Mouse (Mus musculus) retina, embryonic 14.5 days (tissue): ENCODE measurements around the gene Kcnn3.

Source experiments
- DNase-seq: peaks from one replicate; pipeline ENCODE4 v3.0.0-alpha.2; 2015; ENCODE audit warnings: low spot score

Kcnn3 gene

DNA sequence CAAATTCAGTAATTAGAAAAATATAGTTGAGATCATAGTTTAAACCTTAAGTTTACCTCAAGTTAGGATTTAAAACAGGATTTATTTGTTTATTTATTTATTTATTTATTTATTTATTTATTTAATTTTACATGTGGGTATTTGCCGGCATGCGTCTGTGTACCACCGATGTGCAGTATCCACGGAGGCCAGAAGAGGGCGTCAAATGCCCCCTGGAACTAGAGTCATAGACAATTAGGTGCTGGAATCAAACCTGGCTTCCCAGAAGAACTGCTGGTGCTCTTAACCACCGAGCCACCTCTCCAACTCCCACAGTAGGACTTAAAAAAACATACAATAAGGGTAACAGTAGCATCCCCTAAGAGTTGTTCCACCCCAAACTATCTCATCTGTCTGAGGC, 96.9 kb downstream of the Kcnn3 start:
- no peak for DNase-seq

DNA sequence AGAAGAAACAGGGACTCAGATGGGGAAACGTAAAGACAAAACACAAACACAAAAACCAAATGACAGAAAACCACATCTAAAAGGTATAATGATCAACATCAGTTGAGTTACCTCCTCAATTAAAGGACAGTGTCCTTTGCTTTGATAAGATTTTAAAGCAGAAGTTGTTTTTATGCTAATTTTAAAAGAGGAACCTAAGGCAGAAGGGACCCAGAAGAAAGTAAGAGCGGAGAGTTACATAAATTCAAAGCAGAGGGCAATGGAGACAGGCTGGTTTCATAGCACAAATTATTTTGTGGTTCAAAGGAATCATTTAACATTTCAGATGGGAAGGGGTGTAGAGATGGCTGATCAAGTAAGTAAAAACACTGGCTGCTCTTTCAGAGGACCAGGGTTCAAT, 97.4 kb downstream of the Kcnn3 start:
- no peak for DNase-seq

DNA sequence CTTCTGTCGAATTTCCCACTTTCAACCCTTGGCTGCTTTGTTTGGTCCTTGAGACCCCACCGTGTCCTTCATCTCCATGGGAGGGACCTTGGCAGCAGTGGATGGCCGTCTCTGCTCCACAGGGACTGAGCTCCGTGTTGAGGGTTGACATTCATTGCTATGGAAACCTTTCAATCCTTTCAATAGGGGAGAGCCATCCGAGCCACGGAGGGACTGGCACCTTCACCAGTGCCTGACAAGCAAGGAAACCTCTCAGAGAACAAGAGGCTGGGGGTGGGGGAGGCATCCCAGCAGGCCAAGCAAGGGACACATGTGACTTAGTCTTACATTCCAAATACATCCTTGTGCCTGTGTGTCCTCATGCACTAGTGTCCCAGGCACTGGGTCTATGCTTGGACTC, 102.9 kb downstream of the Kcnn3 start:
- no peak for DNase-seq

DNA sequence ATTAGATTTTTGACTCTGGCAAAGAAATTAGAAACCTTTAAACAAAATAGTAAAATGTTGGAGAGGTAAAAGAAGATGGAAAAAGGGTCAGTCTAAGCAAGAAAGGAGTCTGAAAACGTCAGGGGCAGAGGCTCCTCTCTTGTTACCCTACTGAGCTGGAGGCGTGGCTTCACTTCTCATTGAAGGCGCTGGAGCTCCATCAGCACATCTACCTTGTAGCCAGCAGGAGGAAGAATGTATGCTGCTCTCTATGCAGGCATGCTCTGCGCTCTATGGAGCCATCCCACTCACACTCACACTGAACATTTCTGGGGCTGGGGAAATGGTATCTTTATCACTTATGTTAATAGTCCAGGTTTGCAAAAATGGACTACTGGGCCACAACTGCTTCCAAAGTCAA, 103.6 kb downstream of the Kcnn3 start:
- no peak for DNase-seq

DNA sequence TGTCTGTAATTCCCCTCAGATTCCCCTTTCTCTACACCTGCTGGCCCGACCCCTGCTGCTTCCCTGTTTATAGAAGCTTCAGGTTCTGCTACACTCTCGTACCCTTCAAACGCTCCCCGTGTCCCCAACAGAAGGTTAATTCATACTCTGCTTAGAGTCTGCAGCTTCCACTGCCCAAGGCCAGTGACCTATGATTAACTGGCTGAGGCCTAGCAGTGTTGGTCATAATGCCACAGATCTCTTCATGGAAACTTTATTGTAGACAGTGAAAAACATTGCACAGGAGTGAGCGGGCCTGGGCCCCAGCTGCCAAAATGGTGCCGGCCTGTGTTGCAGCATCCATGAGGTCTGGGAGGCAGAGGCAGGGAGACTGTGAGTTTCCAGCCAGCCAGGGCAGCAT, 104.0 kb downstream of the Kcnn3 start:
- no peak for DNase-seq

DNA sequence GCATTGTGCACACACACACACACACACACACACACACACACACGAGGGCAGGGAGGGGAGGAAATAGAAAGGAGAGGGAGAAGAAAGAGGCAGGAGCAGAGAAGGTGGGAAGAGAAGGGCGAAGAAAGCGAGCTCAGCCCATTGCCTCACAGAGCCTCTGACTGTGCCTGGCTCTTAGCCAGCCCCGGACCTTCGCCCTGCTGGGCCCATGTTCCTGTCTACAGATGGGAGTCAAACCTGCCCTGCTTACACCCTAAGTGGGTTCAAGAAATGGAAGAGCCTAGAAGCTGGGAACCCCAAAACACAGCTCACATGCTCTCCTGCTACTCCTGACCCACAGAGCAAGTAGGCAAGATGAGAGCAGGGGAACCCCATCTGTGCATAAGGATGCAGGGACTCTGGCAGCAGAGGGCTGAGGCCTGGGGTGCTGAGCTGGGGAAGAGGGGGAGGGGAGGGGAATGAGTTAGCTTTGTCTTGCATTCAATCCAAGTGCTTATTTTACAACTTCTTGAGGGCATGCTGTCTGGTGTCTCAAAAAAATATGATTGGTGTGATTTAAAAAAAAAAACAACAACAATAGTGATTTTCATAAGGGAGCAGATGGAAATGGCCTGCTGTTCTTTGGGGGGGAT, 105.0 kb downstream of the Kcnn3 start:
- no peak for DNase-seq

DNA sequence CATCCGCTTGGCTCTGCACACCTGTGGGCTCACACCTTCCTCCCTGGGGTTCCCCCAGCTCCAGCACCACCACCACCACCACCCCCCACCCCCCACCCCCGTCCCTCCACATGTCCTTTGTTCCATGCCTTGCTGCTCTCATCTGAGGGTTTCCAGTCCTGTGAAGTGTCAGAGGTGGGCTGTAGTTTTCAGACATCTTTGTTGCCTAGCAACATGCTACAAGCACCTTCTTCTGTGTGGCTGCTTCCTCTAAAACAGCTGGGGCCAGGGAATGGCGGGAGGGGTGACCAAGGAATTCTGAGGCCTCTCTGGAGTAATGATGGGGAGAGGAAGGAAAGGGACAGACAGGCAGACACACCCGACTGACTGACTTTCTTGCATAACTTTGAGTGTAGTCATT, 106.6 kb downstream of the Kcnn3 start:
- DNase-seq: no peak

DNA sequence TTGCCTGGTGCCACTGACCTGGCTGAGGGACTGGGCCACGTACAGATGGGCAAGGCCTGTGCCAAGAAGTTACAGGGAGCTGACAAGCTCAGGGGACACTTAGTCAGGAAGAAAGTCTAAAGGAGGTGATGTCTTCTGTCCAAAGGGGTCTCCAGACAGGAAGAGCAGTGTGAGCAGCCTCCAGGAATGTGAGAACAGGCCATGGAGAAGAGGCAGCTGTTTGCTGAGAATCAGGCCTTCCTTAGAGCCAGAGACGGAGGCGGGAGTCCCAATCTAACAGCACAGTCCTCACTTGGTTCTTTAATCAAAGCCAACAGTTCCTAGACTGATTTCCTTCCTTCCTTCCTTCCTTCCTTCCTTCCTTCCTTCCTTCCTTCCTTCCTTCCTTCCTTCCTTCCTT, 109.8 kb downstream of the Kcnn3 start:
- no peak for DNase-seq

DNA sequence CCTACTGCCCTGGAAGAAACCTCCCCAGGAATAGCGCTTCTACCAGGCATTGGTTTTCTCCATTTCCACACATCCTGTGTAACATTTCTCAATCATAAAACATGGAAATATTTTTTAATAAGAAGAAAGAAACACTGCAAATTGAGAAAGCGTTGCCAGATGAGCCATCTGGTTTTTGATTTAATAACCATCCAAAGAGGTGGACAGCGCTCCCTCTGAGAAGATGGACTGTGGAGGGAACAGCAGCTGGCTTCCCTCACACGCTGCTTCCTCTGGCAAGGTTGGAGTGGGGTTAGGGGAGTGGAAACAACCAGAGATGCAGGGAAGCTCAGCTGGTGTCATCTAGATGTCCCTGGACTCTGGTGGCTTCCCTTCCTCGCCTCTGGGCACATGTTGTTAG, 111.8 kb downstream of the Kcnn3 start:
- DNase-seq: no peak

DNA sequence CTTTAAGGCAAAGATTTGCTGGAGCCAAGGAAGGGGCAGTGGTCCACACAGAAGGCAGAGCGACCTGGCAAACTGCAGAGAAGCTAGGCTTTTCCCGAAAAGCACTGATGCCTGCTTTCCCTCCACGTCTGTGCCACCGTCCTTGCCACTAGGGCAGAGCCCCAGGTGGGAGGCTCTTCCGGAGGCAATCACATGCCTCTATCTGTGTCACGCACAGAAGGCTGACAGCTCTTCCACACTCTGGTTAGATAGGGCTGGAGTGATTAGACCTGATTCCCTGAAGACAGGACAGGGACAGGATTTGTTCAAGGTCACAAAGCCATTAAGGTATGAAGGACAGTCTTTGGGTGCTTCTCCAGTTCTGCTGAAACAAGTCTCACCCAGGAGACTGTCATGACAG, 113.6 kb downstream of the Kcnn3 start:
- DNase-seq: no peak

DNA sequence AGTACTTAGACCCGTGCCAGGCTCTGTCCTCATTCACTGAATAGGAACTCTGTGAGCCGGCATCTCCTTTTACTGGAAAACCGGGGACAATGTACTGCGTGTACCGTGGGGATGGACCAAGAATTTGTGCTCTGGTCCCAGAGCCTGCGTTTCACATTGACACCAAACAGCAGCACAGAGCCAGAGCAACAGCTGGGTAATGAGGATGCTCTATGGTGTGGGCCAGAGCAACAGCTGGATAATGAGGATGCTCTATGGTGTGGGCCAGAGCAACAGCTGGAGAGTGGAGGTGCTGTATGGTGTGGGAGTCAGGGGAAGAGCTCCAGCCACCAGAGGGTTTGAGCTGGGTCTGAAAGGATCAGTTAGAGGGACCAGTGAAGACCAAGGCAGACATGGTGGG, 114.0 kb downstream of the Kcnn3 start:
- DNase-seq: no peak

DNA sequence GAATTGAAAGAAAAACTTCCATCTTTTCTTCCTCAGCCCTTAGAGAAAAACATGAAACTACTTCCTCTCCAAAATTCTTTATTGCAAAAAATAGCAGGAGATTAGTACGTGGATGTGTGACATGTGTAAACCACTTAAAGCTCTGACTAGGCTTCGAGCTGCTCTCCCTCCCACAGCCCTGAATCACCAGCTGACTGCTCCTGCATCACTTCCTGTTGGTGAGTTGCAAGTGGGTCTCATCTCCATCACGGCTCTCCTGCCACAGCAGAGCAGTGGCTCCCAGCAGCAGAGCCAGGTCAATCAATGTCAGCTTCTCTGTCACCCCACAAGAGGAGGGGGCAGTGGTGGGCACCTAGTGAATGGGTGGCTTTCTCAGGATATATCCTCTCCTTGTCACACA, 120.8 kb downstream of the Kcnn3 start:
- DNase-seq: no peak

DNA sequence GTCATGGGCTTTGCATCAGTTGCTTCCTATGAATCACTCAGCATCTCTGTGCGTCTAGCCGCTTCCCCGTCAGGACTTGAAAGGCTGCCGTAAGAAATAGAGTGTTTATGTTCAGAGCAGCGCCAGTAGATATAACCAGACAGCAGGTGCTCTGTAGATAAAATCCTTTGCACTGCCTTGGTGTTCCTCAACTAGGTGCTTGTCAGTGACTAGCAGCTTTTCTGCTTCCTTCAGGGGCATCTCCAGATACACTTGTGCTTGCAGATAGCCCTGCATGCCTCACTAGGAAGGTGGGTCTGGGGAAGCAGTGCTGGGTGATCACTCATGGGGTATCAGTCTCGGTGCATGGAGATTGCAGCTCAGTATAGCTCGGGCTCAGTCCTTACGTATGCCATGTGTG, 123.4 kb downstream of the Kcnn3 start:
- no peak for DNase-seq

DNA sequence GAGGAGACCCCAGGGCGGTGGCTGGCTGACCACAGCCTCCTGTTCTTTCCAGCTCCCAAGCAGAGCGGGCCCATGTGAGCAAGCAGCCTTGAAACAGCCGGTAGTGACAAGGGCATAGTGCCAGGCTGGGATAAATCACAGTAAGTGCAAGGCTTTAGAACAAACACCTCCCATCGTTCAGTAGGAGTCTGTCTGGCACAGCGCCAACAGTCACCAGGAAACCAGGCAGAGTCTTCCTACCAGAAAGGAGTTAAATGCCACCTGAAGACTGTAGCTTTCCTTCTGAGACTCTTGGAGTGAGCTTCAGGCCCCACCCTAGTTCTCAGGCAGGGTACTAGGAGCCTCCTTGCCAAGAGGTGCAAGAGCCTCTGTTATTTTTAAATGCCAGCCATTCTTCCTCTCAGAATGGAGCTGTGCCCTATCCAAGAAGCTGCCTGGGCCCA, 126.9 kb downstream of the Kcnn3 start:
- no peak for DNase-seq

DNA sequence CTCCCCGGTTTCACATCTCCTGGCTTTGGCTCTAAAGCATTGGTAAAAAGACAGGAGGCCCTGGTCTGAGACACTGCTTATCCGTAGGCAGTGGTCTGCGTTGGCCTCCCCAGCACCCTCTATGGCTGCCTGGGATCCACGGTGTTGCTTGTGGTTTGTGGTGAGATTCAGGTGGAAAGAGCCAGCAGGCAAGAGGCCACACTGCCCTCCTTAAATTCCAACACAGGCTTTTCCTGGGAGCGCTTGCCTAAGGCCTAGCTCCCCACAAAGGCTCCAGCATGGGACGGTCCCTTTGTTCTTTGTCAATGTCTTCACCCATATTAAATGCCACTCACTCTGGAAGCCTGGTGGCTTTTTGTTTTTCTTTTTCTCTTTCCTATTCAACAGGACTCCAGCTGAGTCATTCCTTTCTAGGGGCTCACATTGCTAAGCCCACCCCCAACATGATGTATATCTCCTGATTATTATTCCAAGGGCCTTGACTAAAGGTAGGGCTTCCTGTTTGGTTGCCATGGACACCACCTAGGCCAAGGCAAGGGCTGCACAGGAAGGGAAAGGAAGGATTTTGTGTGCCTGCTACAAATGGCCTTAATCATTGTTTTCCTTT, 127.4 kb downstream of the Kcnn3 start:
- DNase-seq: no peak

DNA sequence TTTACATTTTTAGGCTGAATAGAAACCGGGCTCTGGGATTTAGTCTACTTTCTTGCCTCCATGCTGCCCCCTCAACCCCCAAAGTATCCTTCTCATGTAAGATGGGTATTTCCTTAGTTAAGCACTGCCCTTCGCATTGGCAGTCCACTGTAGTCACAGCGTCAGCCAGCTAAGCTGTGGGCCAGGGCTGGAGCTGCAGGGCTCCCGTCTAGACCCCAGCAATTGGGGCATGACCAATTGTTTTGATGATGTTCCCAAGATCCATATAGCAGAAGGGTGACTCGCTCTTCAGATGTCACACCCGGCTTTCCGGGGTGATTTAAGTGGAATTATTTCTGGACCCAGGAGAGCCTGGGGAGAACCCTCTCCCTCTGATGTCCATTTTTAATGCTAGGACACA, 129.9 kb downstream of the Kcnn3 start:
- DNase-seq: no peak

DNA sequence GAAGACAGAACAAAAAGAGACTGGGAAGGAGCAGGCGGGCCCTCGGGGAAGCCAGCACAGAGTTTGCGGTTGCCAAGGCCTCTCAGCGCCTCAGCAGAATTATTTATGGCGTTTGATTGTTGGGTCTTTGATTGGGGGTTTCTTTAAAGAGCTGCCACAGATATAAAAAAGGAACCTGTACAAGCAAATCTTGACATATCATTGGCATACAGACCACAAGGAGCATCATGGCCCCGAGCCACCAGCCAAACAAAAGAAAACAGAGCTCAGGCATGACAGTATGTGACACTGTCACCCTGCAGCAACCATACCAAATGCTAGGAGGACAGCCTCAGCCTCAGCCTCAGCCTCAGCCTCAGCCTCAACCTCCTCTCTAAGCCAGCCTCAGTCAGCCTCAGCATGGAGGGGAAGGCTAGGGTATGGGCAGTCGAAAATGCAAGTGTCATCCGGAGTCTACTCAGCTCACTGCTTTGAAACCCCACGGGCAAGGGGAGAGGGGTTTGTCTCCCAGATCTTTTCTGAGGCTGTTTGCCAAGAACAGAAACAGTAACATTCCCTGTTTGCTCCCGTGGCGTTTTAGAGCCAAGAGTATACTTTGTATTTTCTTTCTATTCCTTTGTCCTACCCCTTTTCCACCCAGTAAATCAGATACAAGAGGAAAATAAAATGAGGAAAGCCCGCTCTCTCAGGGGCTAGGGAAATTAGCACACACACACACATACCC, 133.4 kb downstream of the Kcnn3 start:
- no peak for DNase-seq

DNA sequence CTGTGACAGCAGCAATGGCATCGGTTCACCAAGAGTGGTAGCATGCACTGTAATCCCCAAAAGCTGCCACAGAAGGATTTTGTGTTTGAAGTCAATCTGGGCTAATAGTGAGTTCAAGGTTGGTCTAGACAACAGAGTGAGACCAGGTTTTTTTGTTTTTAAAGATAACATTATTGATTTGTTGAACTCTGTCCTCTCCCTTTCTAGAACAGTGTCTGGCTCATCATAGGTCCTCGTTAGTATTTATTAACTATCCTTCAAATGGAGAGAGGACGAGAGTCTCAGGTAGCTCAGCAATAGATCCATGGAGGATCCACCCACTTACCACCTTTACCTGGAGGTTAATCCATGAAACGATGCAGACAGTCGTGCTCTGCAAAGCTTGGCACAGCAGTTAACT, 137.1 kb downstream of the Kcnn3 start:
- no peak for DNase-seq

DNA sequence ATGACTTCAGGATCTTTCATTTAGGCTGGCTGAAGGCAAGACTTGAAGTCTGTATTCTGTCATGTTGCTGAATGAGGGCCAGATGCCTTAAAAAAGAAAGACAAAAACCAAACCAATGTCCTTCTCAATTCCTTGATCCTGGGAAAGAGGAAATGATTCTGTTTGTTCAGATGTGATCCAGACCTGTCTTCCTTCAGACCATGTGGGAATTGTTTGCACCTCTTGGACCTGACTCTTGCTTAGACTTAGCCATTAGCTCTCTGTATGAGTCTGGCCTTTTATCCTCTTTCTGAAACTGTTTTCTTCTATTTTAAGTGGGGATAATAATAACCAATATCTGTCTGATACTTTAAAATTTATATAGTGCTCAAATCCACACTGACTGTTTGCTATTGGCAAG, 138.5 kb downstream of the Kcnn3 start:
- no peak for DNase-seq

DNA sequence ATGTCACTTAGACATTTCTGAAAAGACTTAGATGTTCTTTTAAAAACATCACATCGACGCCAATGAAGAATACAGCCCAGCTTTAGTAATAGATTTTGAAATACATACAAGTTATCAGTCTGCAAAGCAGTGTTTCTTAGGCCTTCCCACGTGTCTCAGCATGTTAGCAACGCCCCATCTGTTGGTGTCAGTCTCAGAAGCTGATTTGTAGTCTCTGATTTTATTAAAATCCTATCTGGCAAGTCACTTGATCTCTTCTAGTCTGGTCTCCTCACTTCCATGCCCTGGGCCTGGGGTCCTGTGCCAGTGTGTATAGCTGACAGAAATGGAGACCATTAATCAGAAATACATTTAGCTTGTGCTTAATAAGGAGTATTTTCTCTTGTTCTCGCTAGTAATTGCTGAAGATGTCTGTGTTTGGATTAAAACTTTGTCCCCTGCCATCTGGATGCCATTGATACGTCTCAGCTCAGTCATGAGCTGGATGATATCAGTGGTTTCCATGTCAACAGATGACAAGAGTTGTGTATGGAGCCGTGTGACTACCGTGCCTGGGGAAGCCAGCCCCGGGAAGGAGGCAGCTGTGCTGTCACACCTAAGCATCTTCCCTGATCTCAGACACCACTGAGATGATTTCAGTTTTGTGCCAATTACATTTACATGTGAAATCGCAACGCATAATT, 140.1 kb downstream of the Kcnn3 start:
- no peak for DNase-seq

DNA sequence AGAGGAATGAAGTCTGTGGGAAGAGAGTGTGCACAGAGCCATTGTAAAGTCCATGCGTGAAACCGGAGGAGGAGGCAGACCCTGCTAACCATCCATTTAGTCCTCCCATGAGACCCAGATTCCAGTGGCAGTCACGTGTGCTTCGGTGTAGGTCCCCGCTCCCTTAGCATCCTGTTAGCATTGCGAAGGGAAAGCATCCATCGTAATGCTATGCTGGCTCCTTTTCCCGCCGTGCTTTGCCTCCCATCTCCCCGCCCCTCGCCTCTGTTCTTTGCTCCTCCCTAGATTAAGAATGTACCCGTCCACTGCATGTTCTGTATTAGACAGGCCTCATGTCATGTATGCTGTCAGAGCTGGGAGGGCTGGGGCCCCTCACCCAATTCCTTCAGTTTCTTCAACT, 144.8 kb downstream of the Kcnn3 start:
- DNase-seq: no peak

DNA sequence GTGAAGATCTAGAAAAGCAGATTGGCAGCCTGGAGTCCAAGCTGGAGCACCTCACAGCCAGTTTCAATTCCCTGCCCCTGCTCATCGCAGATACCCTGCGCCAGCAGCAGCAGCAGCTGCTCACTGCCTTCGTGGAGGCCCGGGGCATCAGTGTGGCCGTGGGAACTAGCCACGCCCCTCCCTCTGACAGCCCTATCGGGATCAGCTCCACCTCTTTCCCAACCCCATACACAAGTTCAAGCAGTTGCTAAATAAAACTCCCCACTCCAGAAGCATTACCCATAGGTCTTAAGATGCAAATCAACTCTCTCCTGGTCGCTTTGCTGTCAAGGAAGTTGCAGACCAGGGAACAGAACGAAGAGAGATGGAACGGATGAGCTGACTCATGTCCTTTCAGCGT, 147.2 kb downstream of the Kcnn3 start:
- peak; percentile 29 for DNase-seq

DNA sequence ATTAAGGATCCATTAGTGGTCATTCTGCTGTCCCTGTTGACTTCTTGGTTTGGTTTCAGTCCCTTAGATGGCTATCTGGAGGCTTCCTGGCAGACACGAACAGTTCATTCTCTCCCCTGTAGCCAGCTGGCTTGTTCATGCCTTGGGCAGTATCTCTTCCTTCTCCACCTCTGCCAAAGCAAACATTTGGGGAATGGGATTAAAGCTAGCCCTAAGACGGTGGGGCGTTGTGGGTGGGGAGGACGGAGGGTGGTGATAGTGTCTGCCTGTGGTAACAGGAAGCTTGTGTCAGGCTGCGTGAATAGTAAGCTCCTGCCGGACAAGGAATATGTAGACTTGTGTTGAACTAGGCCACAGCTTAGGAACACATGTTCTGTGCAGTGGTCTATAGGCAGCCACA, 151.4 kb downstream of the Kcnn3 start:
- no peak for DNase-seq
